Mouse (Mus musculus) ovary, adult 10 weeks (tissue): Measurements from ENCODE around the gene Rorb. TPM values are rescaled to one million over a fixed set of nuclear protein-coding genes. Genes with fewer than 3 reads are reported as not detected.

Experiments used
- polyA plus RNA-seq: library from polyadenylated mRNA; stranded (reverse); fragments of 350-450 nt; fragmentation: Illumina TruSeq; extraction: RNeasy Lipid Tissue Mini Kit (QIAGEN cat#74804); gene quantifications from one replicate; pipeline ENCODE4 v1.2.3, GENCODE M21; 2014

Gene Rorb
- 0.23 TPM for polyA plus RNA-seq

DNA sequence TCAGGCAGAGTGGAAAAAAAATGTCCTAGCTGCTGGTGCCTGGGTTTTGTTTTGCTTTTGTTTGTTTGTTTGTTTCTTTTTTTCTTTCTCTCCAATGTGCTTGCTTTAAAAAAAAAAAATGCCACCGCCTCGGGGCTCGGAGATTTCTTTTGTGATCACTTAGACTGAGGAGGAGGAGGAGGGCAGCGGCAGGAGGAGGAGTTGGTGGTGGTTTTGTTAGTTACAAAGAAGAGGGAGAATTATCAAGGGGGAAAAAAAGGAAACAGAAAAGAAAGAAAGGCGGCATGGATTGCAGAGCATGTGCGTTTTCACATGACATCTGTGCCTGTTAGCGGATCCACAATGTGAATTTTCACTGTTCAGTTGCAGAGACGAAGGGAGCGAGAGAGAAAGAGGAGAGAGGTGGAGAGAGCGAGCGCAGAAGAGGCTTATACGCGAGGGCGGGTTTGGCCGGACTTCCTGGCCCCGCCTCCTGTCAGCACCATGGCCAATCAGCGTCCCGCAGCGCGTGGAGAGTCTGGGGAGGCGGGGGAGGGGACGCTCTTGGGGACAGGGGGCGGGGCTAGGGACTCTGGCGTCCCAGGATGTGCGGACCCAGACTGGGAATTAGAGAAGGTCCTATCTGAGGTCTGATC, at the start of gene Rorb:
Rorb (minus strand) TSS at position 404 of the 635 bp plus-strand sequence.

